Mouse (Mus musculus): ENCODE results near the gene Epb41l1. TPM values are rescaled to one million over a fixed set of nuclear protein-coding genes. Genes with fewer than 3 reads are reported as not detected.

Gene Epb41l1
- 65.2 and 99.5 TPM in 2 replicates for polyA plus RNA-seq (2012; rRNA removed)

DNA sequence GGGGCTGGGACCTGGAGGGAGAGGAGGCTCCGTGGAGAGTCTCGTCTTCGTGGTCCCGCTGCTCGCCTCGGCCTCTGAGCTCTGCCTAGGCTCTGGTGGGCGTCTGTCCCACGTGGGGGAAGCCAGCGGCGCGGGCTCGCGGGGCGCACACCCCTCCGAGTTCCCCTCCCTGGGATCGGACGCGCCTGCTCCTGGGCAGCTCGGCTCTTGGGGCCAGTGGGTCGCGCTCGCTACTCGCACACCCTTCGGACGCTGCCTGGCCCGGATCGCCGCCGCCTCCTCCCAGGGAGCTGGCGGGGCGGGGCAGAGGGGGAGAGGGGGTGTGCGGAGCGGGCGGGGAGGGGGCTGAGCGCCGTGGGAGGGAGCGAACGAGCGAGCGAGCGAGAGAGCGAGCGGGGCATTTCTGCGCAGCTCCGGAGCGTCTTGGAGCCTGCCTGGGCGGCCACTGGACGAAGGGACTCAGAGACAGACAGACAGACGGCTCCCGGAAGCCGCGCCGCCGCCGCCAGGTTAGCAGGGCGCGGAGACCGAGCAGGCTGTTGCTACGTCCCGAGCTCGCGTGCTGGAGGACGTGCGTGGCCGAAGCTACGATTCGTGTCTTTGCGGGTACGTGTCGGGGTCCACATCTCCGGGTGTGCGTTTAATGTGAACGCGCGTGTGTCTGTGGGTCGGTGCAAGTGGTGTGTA lies at the start of gene Epb41l1:
Gene Epb41l1, plus strand, starts transcription at position 216 of the 687 bp plus-strand sequence.
- TF ChIP-seq POLR2A (IDR thresholded peaks at IDR 0.05; ENCODE audit: borderline replicate concordance, extremely low read depth, insufficient read depth, insufficient read length, poor library complexity, severe bottlenecking) (no peak), CTCF (IDR thresholded peaks at IDR 0.05; ENCODE audit: borderline replicate concordance, extremely low read depth, insufficient read depth, insufficient read length) (no peak)

DNA sequence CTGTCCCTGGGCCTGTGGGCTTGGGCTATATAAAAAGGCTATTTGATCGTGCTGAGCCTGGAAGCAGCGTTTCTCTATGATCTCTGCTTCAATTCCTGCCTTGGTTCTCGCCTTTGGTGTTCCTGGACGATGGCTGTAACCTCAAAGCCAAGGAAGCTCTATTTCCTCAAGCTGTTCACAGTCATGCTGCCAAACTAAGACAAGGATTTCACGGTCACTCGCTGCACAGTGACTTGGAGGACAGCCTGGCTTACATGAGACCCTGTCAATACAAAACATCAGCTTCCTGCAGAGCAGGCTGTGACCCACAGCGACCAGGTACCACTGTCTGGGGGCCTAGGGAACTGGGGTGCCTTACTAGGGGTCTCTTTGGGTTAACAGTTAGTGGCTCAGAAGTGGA lies 43.8 kb upstream of the Epb41l1 start:
- TF ChIP-seq POLR2A (IDR thresholded peaks at IDR 0.05; ENCODE audit: borderline replicate concordance, extremely low read depth, insufficient read depth, insufficient read length, poor library complexity, severe bottlenecking), result no peak
- no peak for TF ChIP-seq CTCF (IDR thresholded peaks at IDR 0.05; ENCODE audit: borderline replicate concordance, extremely low read depth, insufficient read depth, insufficient read length)
- DNase-seq (ENCODE audit: low read depth), result no peak

More for the DNA sequence above, at the start of gene Epb41l1:
- DNase-seq (ENCODE audit: low read depth), result peak; percentile 73

DNA sequence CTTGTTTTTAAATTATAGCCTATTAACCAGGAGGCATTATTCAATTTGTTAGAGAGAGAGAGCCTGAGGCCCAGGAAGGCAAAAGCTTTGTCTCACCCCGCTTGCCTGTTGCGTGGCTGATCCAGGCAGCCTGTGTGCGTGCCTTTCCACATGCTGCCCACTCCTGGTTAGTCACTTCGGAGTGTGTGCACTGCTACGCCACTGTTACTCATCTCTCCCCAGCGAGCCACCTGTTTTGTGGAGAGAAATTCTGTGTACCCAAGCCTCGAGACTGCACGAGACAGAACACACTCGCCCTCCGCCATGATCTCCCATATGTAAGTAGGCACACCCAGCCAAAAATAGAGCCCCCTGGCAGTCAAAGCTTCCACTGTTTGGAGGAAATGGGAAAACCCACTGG lies 40.8 kb upstream of the Epb41l1 start:
- DNase-seq (ENCODE audit: low read depth), result no peak
- TF ChIP-seq POLR2A (IDR thresholded peaks at IDR 0.05; ENCODE audit: borderline replicate concordance, extremely low read depth, insufficient read depth, insufficient read length, poor library complexity, severe bottlenecking) (no peak), CTCF (IDR thresholded peaks at IDR 0.05; ENCODE audit: borderline replicate concordance, extremely low read depth, insufficient read depth, insufficient read length) (no peak)

DNA sequence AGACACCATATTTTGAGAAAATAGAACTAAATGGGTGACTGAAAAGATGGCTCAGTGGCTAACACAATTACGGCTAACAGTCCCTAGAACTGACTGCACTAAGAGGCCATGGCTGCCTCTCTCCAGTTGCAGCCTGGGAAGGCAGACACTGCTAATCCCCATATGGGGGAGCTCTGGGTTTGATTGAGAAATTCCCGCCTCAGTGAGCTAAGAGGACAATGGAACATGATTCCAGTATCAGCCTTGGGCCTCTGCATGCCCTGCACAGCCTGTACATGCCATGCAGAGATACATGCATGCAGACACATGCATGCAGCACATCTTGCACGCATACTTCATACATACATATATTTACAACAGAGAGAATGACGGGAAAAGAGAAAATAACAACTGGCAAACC lies 39.4 kb upstream of the Epb41l1 start:
- TF ChIP-seq CTCF (IDR thresholded peaks at IDR 0.05; ENCODE audit: borderline replicate concordance, extremely low read depth, insufficient read depth, insufficient read length) (peak; percentile 30; the same call in 1 of the 2 replicates), POLR2A (IDR thresholded peaks at IDR 0.05; ENCODE audit: borderline replicate concordance, extremely low read depth, insufficient read depth, insufficient read length, poor library complexity, severe bottlenecking) (no peak)
- DNase-seq (ENCODE audit: low read depth), result peak; percentile 59

DNA sequence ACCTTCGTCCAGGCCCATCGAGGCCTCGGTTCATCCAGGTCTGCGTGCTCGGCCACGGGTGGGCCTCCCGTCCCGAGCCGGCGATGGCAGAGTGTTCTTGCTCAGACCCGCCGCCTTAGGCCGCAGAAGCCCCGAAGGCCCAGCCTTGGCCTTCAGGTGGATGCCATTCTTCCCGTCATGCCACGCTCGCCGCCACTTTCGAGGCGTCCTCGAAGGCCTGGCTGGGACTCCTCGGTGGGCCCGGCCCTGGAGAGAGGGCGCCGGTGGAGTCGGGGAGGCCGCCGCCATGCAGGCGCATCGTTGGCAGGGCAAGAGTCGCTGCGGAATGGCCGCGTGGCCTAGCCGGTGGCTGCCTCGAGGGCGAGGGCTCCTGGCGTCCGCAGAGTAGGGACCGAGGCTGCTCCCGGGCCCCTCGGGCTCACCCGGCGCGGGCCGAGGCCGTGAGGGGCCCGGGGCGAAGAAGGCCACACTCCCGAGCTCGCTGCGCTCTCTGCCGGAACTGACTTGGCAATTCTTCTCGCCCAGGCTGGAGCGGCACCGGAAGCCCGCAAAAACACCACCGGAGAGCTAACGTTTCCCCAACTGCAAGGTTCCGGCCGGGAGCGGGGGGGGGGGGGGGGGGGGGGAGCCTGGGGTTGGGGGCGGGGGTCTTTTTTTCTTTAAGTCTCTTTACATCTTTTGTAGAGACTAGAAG lies 28.1 kb upstream of the Epb41l1 start:
- peak; percentile 93 for DNase-seq (ENCODE audit: low read depth)
- peak; percentile 14; the same call in 1 of the 2 replicates for TF ChIP-seq POLR2A (IDR thresholded peaks at IDR 0.05; ENCODE audit: borderline replicate concordance, extremely low read depth, insufficient read depth, insufficient read length, poor library complexity, severe bottlenecking)

DNA sequence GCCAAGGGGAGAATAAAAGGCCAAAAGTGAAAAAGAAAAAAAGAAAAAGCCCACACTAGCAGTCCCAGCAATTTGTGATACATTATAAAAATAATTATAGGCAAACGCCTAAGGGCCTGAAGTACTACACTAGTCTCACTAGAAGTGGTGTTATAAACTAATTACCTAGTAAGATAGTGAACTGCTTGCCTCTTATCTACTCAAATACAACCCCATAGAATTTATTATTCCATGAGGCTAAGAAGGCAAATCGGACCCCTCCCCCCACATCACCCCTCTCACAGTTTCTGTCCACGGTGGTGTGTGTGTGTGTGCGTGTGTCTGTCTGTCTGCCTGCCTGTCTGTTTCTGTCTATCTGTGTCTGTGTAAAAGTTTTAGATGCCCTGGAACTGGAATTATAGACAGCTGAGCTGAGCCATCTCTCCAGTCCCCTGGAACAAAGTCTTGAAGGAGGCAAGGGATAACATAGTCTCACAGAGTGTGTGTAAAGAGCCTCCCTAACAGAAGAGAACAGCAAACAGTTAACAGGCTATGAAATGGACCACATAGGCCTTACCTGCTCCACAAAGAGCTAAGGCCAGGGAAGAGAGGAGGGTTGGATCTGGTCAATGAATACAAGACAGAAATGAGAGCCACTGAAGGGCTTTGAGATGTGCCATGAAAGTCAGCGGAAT lies 27.4 kb upstream of the Epb41l1 start:
- DNase-seq (ENCODE audit: low read depth), result no peak
- TF ChIP-seq CTCF (IDR thresholded peaks at IDR 0.05; ENCODE audit: borderline replicate concordance, extremely low read depth, insufficient read depth, insufficient read length), result no peak
- no peak for TF ChIP-seq POLR2A (IDR thresholded peaks at IDR 0.05; ENCODE audit: borderline replicate concordance, extremely low read depth, insufficient read depth, insufficient read length, poor library complexity, severe bottlenecking)

DNA sequence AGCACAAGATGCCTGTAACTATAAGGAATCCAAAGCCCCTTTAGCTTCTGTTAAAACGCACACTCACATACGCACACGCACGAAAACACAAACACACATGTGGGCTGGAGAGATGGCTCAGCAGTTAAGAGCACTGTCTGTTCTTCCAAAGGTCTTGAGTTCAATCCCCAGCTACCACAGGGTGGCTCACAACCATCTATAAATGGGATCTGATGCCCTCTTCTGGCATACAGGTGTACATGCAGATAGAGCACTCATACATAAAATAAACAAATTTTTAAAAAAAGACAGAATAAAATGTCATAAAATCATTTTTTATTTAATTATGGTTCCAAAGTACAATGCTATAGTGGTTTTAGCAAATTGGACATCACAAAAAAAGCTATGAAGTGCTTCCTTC lies 26.4 kb upstream of the Epb41l1 start:
- DNase-seq (ENCODE audit: low read depth), result no peak
- no peak for TF ChIP-seq CTCF (IDR thresholded peaks at IDR 0.05; ENCODE audit: borderline replicate concordance, extremely low read depth, insufficient read depth, insufficient read length)
- no peak for TF ChIP-seq POLR2A (IDR thresholded peaks at IDR 0.05; ENCODE audit: borderline replicate concordance, extremely low read depth, insufficient read depth, insufficient read length, poor library complexity, severe bottlenecking)

DNA sequence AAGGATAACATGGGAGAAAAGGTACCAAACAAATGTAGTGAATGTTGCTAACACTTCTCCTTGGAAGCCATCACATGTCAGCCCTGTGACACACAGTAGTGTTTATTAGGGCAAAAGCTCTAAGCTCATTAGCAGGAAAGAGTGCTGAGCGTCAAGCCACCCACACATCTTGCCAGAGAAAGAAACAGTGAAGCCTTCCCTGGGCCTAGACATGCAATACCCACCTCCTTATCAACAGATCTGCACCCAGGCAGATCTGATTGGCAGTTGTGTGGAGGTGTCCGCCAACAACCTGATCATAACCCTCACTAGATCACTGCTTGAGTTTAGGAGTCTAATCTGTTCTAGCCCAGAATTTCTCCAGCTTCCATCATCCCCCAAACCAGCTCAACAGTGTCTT lies 24.6 kb upstream of the Epb41l1 start:
- TF ChIP-seq CTCF (IDR thresholded peaks at IDR 0.05; ENCODE audit: borderline replicate concordance, extremely low read depth, insufficient read depth, insufficient read length), result no peak
- no peak for TF ChIP-seq POLR2A (IDR thresholded peaks at IDR 0.05; ENCODE audit: borderline replicate concordance, extremely low read depth, insufficient read depth, insufficient read length, poor library complexity, severe bottlenecking)
- DNase-seq (ENCODE audit: low read depth), result no peak

DNA sequence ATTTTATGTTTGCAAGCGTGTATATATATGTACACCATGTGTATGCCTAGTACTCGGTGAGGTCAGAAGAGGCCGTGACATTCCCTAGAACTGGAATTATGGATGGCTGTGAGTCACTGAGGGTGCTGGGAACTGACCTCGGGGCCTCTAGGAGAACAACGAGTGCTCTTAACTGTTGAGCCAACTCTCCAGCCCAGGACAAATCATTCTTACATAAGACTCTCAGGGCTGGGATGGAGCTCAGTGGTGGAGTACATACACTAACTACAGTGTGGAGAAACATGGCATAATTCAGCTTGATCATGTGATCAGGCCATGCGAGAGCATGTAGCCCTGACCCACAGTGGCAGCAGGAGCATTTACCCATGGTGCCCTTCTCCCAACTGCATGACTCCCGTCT lies 22.7 kb upstream of the Epb41l1 start:
- TF ChIP-seq CTCF (IDR thresholded peaks at IDR 0.05; ENCODE audit: borderline replicate concordance, extremely low read depth, insufficient read depth, insufficient read length), result no peak
- no peak for TF ChIP-seq POLR2A (IDR thresholded peaks at IDR 0.05; ENCODE audit: borderline replicate concordance, extremely low read depth, insufficient read depth, insufficient read length, poor library complexity, severe bottlenecking)
- DNase-seq (ENCODE audit: low read depth), result no peak

DNA sequence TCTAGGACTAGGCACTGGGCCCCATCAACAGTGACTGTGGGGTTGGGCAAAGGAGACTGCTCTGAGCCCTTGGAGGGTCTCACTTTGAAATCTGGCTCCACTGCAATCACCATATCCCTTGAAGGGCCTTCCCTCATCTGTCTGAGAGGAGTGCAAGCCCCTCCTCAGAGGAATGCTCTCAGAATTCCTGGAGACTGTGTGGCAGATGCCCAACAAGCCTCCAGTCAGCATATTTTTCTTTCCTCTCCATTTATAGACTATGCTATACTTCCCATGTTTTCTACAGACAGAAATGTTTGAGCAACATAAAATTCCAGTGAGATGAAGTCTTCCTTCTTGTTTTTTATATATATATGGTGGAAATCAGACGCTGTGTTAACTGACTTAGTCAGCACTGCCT lies 21.2 kb upstream of the Epb41l1 start:
- DNase-seq (ENCODE audit: low read depth), result no peak
- TF ChIP-seq CTCF (IDR thresholded peaks at IDR 0.05; ENCODE audit: borderline replicate concordance, extremely low read depth, insufficient read depth, insufficient read length), result no peak
- no peak for TF ChIP-seq POLR2A (IDR thresholded peaks at IDR 0.05; ENCODE audit: borderline replicate concordance, extremely low read depth, insufficient read depth, insufficient read length, poor library complexity, severe bottlenecking)

DNA sequence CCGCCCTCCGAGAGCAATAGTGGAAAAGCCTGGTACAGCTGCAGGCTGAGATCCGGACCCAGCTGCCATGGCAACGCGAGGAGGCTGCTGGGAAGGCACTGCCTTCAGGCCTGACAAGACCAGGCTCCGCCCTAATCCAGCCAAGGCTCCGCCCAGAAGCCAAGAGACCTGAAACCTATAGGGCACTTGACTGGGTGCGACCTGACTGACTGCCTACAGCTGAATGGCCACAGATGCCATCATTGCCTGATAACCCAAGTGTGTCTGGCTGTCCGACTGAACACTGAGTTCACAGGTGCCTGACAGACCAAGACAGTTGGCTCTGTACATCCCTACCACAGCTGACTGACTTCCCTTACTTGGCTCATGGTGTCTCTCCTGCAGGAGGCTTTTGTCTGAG lies 19.4 kb upstream of the Epb41l1 start:
- no peak for TF ChIP-seq CTCF (IDR thresholded peaks at IDR 0.05; ENCODE audit: borderline replicate concordance, extremely low read depth, insufficient read depth, insufficient read length)
- no peak for TF ChIP-seq POLR2A (IDR thresholded peaks at IDR 0.05; ENCODE audit: borderline replicate concordance, extremely low read depth, insufficient read depth, insufficient read length, poor library complexity, severe bottlenecking)
- DNase-seq (ENCODE audit: low read depth), result peak; percentile 93

Measured in brain, embryonic 14.5 days (tissue).